Mouse (Mus musculus): ENCODE results near the gene Psmd13.
A peak's percentile ranks its signal among the peaks of the same experiment; 100 is the strongest.

Gene Psmd13

DNA sequence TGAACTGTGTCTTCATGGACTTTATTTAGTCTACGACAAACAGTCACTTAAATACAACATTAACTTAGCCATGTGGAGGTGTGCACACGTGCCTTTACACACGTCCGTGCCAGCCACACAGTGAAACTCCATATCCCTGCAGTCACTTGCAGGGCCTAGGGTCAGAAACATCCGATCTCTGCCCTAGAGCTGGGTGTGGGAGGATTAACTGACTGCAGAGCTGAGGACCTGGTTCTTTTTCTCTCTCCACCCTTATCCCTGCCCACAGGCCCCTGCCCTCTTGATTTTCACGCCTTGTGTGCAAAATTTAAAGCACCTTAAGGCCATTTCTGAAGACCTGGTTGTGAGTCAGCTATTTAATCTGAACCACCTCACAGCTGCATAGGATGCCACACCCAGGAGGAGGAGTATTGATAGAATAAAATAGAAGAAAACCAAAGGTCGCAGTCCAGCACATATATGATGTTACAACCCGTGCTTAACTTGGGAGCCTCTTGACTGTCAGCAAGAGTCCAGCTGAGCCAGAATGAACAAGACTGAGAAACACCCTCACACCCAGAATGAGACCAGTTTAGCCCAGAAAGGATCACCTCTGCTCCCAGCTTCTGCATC lies 38.8 kb downstream of the Psmd13 start, which contains the start of gene Nlrp6:
TSS of gene Nlrp6 (plus strand) at position 485 of the 612 bp plus-strand sequence.
- no peaks in the 10 kb centered on the region for H3K9me3 ChIP-seq (ENCODE audit: low read length)
- peaks cover 33% of the 10 kb centered on the region for H3K4me1 ChIP-seq (replicated peaks; ENCODE audit: low read depth, low read length)
- H3K36me3 ChIP-seq (ENCODE audit: insufficient read depth, low read length): no peaks in the 10 kb centered on the region
- H3K27me3 ChIP-seq (ENCODE audit: insufficient read depth, low read length): peaks cover 74% of the 10 kb centered on the region
- peak within 1 kb of the TSS; percentile 77 for H3K4me3 ChIP-seq (replicated peaks; ENCODE audit: low read length)
- TF ChIP-seq POU5F1 (IDR thresholded peaks at IDR 0.05; ENCODE audit: borderline replicate concordance, low read length) (no peak), NANOG (IDR thresholded peaks at IDR 0.05; ENCODE audit: borderline replicate concordance, low read length) (no peak), CTCF (conservative IDR thresholded peaks at IDR 0.05; ENCODE audit: low read length) (no peak)

DNA sequence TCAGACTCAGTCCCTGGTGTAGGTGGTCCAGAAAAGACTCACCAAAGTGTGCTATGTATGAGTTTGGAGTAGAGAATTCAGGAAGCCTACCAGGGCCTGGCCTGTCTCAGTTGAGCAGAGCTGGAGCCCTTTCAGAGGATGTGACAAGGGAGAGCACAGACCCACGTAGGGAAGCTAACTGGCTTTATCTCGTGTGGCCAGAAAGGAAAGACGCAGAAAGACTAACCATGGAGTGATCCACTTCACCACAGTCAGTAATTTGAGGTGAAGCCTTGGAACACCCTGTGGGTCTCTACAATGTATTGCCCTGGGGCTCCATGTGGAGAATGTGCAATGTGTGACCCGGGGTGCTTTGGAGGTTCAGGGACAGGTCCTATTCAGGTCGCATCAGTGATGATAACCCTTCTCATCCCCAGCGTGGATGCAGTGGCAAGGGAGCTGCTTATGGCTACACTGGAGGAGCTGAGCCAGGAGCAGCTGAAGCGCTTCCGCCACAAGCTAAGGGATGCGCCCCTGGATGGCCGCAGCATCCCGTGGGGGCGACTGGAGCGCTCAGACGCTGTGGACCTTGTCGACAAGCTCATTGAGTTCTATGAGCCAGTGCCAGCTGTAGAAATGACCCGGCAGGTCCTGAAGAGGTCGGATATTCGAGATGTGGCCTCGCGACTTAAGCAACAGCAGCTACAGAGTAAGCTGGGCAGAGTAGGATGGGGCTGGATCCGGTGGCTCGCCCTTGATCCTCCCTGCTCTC lies 39.6 kb downstream of the Psmd13 start:
- H3K36me3 ChIP-seq (ENCODE audit: insufficient read depth, low read length): no peaks in the 10 kb centered on the region
- TF ChIP-seq POU5F1 (IDR thresholded peaks at IDR 0.05; ENCODE audit: borderline replicate concordance, low read length) (no peak), NANOG (IDR thresholded peaks at IDR 0.05; ENCODE audit: borderline replicate concordance, low read length) (no peak), CTCF (conservative IDR thresholded peaks at IDR 0.05; ENCODE audit: low read length) (no peak)
- H3K4me1 ChIP-seq (replicated peaks; ENCODE audit: low read depth, low read length): peaks cover 33% of the 10 kb centered on the region
- peaks cover 81% of the 10 kb centered on the region for H3K27me3 ChIP-seq (ENCODE audit: insufficient read depth, low read length)
- peak overlapping the region; percentile 77 for H3K4me3 ChIP-seq (replicated peaks; ENCODE audit: low read length)
- no peaks in the 10 kb centered on the region for H3K9me3 ChIP-seq (ENCODE audit: low read length)

DNA sequence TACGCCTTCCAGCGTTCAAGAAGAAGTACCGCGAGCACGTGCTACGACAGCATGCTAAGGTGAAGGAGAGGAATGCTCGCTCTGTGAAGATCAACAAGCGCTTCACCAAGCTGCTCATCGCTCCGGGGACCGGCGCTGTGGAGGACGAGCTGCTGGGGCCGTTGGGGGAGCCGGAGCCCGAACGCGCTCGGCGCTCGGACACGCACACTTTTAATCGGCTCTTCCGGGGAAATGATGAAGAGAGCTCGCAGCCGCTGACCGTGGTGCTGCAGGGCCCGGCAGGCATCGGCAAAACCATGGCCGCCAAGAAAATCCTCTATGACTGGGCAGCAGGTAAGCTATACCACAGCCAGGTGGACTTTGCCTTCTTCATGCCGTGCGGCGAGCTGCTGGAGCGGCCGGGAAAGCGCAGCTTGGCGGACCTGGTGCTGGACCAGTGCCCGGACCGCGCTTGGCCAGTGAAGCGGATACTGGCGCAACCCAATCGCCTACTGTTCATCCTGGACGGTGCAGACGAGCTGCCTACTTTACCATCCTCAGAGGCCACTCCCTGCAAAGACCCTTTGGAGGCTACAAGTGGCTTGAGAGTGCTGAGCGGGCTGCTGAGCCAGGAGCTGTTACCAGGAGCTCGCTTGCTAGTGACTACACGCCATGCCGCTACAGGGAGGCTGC lies 40.8 kb downstream of the Psmd13 start:
- H3K36me3 ChIP-seq (ENCODE audit: insufficient read depth, low read length): no peaks in the 10 kb centered on the region
- H3K27me3 ChIP-seq (ENCODE audit: insufficient read depth, low read length): peaks cover 87% of the 10 kb centered on the region
- TF ChIP-seq NANOG (IDR thresholded peaks at IDR 0.05; ENCODE audit: borderline replicate concordance, low read length) (no peak), POU5F1 (IDR thresholded peaks at IDR 0.05; ENCODE audit: borderline replicate concordance, low read length) (no peak), CTCF (conservative IDR thresholded peaks at IDR 0.05; ENCODE audit: low read length) (no peak)
- peak overlapping the region; percentile 77 for H3K4me3 ChIP-seq (replicated peaks; ENCODE audit: low read length)
- H3K9me3 ChIP-seq (ENCODE audit: low read length): no peaks in the 10 kb centered on the region
- H3K4me1 ChIP-seq (replicated peaks; ENCODE audit: low read depth, low read length): peaks cover 33% of the 10 kb centered on the region

DNA sequence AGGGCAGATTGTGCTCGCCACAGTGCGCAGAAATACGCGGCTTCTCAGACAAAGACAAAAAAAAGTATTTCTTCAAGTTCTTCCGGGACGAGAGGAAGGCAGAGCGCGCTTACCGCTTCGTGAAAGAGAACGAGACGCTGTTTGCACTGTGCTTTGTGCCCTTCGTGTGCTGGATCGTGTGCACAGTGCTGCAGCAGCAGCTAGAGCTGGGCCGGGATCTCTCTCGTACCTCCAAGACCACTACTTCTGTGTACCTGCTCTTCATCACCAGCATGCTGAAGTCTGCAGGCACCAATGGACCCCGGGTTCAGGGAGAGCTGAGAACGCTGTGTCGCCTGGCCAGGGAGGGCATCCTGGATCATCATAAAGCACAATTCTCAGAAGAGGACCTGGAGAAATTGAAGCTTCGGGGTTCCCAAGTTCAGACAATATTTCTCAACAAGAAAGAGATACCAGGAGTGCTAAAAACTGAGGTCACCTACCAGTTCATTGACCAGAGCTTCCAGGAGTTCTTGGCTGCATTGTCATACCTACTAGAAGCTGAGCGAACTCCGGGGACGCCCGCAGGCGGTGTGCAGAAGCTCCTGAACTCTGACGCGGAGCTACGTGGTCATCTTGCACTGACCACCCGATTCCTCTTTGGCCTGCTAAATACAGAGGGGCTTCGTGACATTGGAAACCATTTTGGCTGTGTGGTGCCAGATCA lies 41.5 kb downstream of the Psmd13 start:
- Histone ChIP-seq H3K27me3 (ENCODE audit: insufficient read depth, low read length) (peaks cover 82% of the 10 kb centered on the region), H3K4me3 (replicated peaks; ENCODE audit: low read length) (peak overlapping the region; percentile 77), H3K9me3 (ENCODE audit: low read length) (no peaks in the 10 kb centered on the region), H3K36me3 (ENCODE audit: insufficient read depth, low read length) (no peaks in the 10 kb centered on the region), H3K4me1 (replicated peaks; ENCODE audit: low read depth, low read length) (peaks cover 35% of the 10 kb centered on the region)
- no peak for TF ChIP-seq CTCF (conservative IDR thresholded peaks at IDR 0.05; ENCODE audit: low read length)
- TF ChIP-seq POU5F1 (IDR thresholded peaks at IDR 0.05; ENCODE audit: borderline replicate concordance, low read length): no peak
- TF ChIP-seq NANOG (IDR thresholded peaks at IDR 0.05; ENCODE audit: borderline replicate concordance, low read length): no peak

DNA sequence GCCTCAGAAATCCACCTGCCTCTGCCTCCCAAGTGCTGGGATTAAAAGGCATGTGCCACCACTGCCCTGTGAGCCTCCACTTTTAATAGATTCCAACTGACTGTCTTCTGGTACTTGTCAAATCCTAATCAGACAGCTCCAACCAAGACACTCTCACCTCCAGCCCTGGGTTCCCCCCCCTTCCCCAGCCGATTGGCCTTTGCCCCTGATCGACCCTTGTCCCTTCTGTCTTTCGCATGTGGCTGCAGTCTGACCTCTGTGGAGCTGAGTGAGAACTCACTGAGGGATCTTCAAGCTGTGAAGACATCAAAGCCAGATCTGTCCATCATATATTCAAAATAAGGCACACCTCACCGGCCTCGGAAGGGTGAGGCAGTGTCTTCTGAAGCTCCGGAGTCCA lies 45.4 kb downstream of the Psmd13 start:
- no peaks in the 10 kb centered on the region for H3K36me3 ChIP-seq (ENCODE audit: insufficient read depth, low read length)
- H3K4me1 ChIP-seq (replicated peaks; ENCODE audit: low read depth, low read length): peaks cover 21% of the 10 kb centered on the region
- peaks cover 46% of the 10 kb centered on the region for H3K27me3 ChIP-seq (ENCODE audit: insufficient read depth, low read length)
- H3K4me3 ChIP-seq (replicated peaks; ENCODE audit: low read length): no peak overlapping the region
- no peaks in the 10 kb centered on the region for H3K9me3 ChIP-seq (ENCODE audit: low read length)
- TF ChIP-seq POU5F1 (IDR thresholded peaks at IDR 0.05; ENCODE audit: borderline replicate concordance, low read length) (no peak), NANOG (IDR thresholded peaks at IDR 0.05; ENCODE audit: borderline replicate concordance, low read length) (no peak), CTCF (conservative IDR thresholded peaks at IDR 0.05; ENCODE audit: low read length) (no peak)

DNA sequence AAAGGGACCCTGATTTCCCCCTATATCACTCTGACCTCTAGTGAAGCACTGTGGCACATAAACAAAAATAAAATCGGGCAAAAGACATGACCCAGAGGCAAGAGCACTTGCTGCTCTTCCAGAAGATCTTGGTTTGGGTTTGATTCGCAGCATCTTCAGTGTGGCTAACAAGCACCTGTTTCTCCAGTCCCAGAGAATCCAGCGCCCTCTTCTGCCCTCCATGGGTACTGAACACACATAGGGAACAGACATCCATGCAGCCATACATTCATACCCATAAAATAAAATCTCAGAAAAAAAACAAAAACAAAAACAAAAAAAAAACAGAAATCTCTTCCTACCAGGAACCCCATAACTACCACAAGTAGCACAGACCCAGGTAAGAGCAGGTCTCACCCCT lies 56.7 kb downstream of the Psmd13 start:
- H3K36me3 ChIP-seq (ENCODE audit: insufficient read depth, low read length): peaks cover 8% of the 10 kb centered on the region
- H3K4me1 ChIP-seq (replicated peaks; ENCODE audit: low read depth, low read length): peaks cover 71% of the 10 kb centered on the region
- TF ChIP-seq POU5F1 (IDR thresholded peaks at IDR 0.05; ENCODE audit: borderline replicate concordance, low read length): no peak
- TF ChIP-seq CTCF (conservative IDR thresholded peaks at IDR 0.05; ENCODE audit: low read length): peak; percentile 61
- H3K9me3 ChIP-seq (ENCODE audit: low read length): no peaks in the 10 kb centered on the region
- 0 out of 2 replicates have a peak, but pooled peaks cover 4% of the 10 kb centered on the region for H3K27me3 ChIP-seq (ENCODE audit: insufficient read depth, low read length)
- peak overlapping the region; percentile 62 for H3K4me3 ChIP-seq (replicated peaks; ENCODE audit: low read length)

DNA sequence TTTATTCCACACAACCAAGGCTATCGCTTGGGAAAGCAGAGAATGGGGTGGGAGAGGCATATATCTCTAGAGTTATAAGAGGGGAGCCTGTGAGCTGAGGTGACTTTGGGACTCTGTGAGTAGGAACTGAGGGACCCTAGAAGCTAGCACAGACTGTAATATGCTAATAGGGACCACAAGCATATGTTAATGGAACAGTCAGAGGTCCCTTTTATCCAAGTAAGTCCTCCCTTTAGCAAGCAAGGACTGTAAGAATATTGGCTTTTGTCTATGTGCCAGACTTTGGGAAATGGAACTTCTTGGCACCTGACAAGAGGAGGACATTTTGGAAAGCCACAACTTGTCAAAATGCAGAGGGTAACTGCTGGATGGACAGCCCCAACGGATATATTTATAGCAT lies 57.1 kb downstream of the Psmd13 start:
- Histone ChIP-seq H3K9me3 (ENCODE audit: low read length) (no peaks in the 10 kb centered on the region), H3K4me1 (replicated peaks; ENCODE audit: low read depth, low read length) (peaks cover 76% of the 10 kb centered on the region), H3K36me3 (ENCODE audit: insufficient read depth, low read length) (peaks cover 12% of the 10 kb centered on the region), H3K4me3 (replicated peaks; ENCODE audit: low read length) (peak overlapping the region; percentile 62), H3K27me3 (ENCODE audit: insufficient read depth, low read length) (0 out of 2 replicates have a peak, but pooled peaks cover 4% of the 10 kb centered on the region)
- TF ChIP-seq CTCF (conservative IDR thresholded peaks at IDR 0.05; ENCODE audit: low read length) (no peak), NANOG (IDR thresholded peaks at IDR 0.05; ENCODE audit: borderline replicate concordance, low read length) (no peak), POU5F1 (IDR thresholded peaks at IDR 0.05; ENCODE audit: borderline replicate concordance, low read length) (no peak; the same call in 1 of the 2 replicates)

Measured in E14TG2a.4 (cell line).